Mouse (Mus musculus): ENCODE measurements around the gene Rab5if.
"Not testable (repeated sequence)": the region's sequence is repeated elsewhere in the genome, so short reads cannot be mapped to it uniquely, and the experiment has no call there.

Gene Rab5if

GRCm38 (mm10) chr2:156862772-156863486, at the start of gene Rab5if:
Rab5if (plus strand) TSS chr2:156863128.
- DNase-seq = peak; percentile 98

- no peak for DNase-seq
Observed at GRCm38 (mm10) chr2:156814344-156814801, 48.6 kb upstream of the Rab5if start.

GRCm38 (mm10) chr2:156814893-156815292, 48.0 kb upstream of the Rab5if start:
- no peak for DNase-seq

- DNase-seq = no peak
Observed at GRCm38 (mm10) chr2:156815412-156815811, 47.5 kb upstream of the Rab5if start.

GRCm38 (mm10) chr2:156816116-156816515, 46.8 kb upstream of the Rab5if start:
- no peak for DNase-seq

- not testable (repeated sequence) for DNase-seq
Observed at GRCm38 (mm10) chr2:156825128-156825527, 37.8 kb upstream of the Rab5if start.

- DNase-seq = no peak
Observed at GRCm38 (mm10) chr2:156834336-156834735, 28.6 kb upstream of the Rab5if start.

GRCm38 (mm10) chr2:156838839-156839238, 24.1 kb upstream of the Rab5if start:
- no peak for DNase-seq

- peak; percentile 92 for DNase-seq
Observed at GRCm38 (mm10) chr2:156839319-156840191, 23.4 kb upstream of the Rab5if start, which contains the start of gene Tgif2. Tgif2 (plus strand) TSS chr2:156840007.

GRCm38 (mm10) chr2:156840301-156841027, 22.5 kb upstream of the Rab5if start:
- peak; percentile 79 for DNase-seq

GRCm38 (mm10) chr2:156841028-156841840, 21.7 kb upstream of the Rab5if start:
- peak; percentile 77 for DNase-seq

GRCm38 (mm10) chr2:156841841-156842706, 20.9 kb upstream of the Rab5if start:
- peak; percentile 58 for DNase-seq

GRCm38 (mm10) chr2:156842711-156843110, 20.2 kb upstream of the Rab5if start:
- DNase-seq = no peak

- no peak for DNase-seq
Observed at GRCm38 (mm10) chr2:156843331-156843730, 19.6 kb upstream of the Rab5if start.

- DNase-seq = no peak
Observed at GRCm38 (mm10) chr2:156844715-156845114, 18.2 kb upstream of the Rab5if start.

GRCm38 (mm10) chr2:156847653-156848052, 15.3 kb upstream of the Rab5if start:
- DNase-seq = no peak

GRCm38 (mm10) chr2:156848526-156849182, 14.3 kb upstream of the Rab5if start:
- DNase-seq = no peak

GRCm38 (mm10) chr2:156850505-156850904, 12.4 kb upstream of the Rab5if start:
- DNase-seq = no peak

- not testable (repeated sequence) for DNase-seq
Observed at GRCm38 (mm10) chr2:156853584-156853983, 9.3 kb upstream of the Rab5if start.

GRCm38 (mm10) chr2:156853999-156854771, 8.7 kb upstream of the Rab5if start:
- DNase-seq = not testable (repeated sequence)

All from thymus, postnatal 4 days (tissue).